Mouse (Mus musculus) liver, embryonic 12.5 days (tissue): Measurements from ENCODE around the gene Nde1. TPM values are rescaled to one million over a fixed set of nuclear protein-coding genes. Genes with fewer than 3 reads are reported as not detected.

Experiments used
- ATAC-seq: fragments of 200-750 bp; cut with Nextera tagmentation; 2 replicates; pipeline ENCODE4 v1.8.0; 2017; ENCODE audit warnings: moderate number of reproducible peaks, mild to moderate bottlenecking, moderate library complexity
- H3K27ac ChIP-seq: fragments of 300-500 bp; sonication (generic); 2 replicates; pipeline ENCODE4 v1.5.1; 2016; ENCODE audit warnings: mild to moderate bottlenecking
- H3K27me3 ChIP-seq: fragments of 300-500 bp; sonication (generic); replicated peaks from 2 replicates; pipeline ENCODE4 v1.6.1; 2016; ENCODE audit warnings: mild to moderate bottlenecking, moderate library complexity
- H3K36me3 ChIP-seq: fragments of 300-500 bp; sonication (generic); 2 replicates; pipeline ENCODE4 v1.6.1; 2016; ENCODE audit warnings: mild to moderate bottlenecking, moderate library complexity
- H3K4me1 ChIP-seq: fragments of 300-500 bp; sonication (generic); 2 replicates; pipeline ENCODE4 v1.6.1; 2016
- H3K4me2 ChIP-seq: fragments of 300-500 bp; sonication (generic); 2 replicates; pipeline ENCODE4 v1.6.1; 2016; ENCODE audit warnings: mild to moderate bottlenecking, moderate library complexity
- H3K4me3 ChIP-seq: fragments of 300-500 bp; sonication (generic); 2 replicates; pipeline ENCODE4 v1.5.1; 2016; ENCODE audit warnings: mild to moderate bottlenecking, moderate library complexity
- H3K9ac ChIP-seq: fragments of 300-500 bp; sonication (generic); 2 replicates; pipeline ENCODE4 v1.6.1; 2016; ENCODE audit warnings: mild to moderate bottlenecking, moderate library complexity
- H3K9me3 ChIP-seq: fragments of 300-500 bp; sonication (generic); replicated peaks from 2 replicates; pipeline ENCODE4 v1.6.1; 2016; ENCODE audit warnings: mild to moderate bottlenecking, moderate library complexity
- WGBS: fragments of 180-500 bp; shearing (Covaris S2); methylation state at CpG from one replicate; pipeline ENCODE4 v1.1.7; 2016; ENCODE audit not compliant: insufficient replicate concordance; 5-methylcytosine and 5-hydroxymethylcytosine counted together
- polyA plus RNA-seq: library from polyadenylated mRNA; unstranded; fragments of >200 nt; fragmentation: Nextera tagmentation; extraction: Ambion mirVana; gene quantifications from 2 replicates; pipeline ENCODE4 v1.2.1, GENCODE M21; 2016

The Nde1 gene
- 70.0 and 70.2 TPM in 2 replicates for polyA plus RNA-seq

DNA sequence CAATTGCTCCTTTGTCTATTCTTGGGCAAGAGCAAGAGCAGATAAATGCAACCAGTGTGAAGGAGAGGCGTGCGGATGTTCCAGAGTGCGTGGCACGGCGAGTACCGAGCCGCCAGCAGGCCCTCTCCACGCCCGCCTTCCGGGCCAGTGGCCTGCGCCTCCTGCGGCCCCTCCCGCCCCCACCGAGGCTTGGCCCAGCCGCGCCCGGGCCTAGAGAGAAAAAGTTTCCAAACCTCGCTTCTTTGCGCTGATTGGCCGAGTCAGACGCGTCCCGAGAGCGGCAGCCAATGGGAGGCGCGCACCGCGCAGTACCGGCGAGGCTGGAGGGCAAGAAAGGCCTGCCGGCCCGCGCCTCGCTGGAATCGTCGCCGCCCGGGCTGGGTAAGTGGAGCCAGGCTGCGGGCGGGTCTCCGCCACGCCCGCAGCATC lies at the start of gene Nde1, which contains the start of gene Marf1:
Gene Nde1, plus strand, starts transcription at position 288 of the 429 bp plus-strand sequence.
Gene Marf1, minus strand, starts transcription at position 364 of the 429 bp plus-strand sequence.
- peak; percentile 90 for ATAC-seq
- under 1% methylated on average over 29 of the region's 43 CpGs for WGBS
- Histone ChIP-seq H3K27me3 (no peaks in the 10 kb centered on the region), H3K36me3 (peaks cover 21% of the 10 kb centered on the region), H3K4me3 (peak within 1 kb of the TSS; percentile 85), H3K27ac (peak within 1 kb of the TSS; percentile 88), H3K9ac (peak within 1 kb of the TSS; percentile 89), H3K9me3 (no peaks in the 10 kb centered on the region), H3K4me2 (peak within 1 kb of the TSS; percentile 84), H3K4me1 (peaks cover 67% of the 10 kb centered on the region)

DNA sequence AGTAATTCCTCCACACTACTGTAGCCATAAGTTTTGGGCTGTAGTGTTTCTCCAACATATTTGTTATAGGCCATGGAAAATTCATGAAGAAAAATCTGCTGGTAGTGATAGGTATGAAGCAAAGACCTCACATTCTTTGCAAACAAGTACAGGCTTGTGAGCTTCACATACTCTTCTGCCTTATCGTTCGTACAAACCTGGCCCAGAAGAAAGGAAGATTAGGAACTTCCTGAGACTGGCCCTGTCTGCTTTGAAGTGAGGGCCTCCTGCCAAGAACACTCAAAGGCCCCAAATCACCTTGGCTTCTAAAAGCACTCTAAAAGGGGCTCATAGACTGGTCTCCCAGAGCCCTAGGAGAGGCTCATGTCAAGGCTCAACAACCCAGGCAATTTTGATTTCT lies 45.8 kb upstream of the Nde1 start:
- no peaks in the 10 kb centered on the region for H3K4me1 ChIP-seq
- H3K27me3 ChIP-seq, result no peaks in the 10 kb centered on the region
- H3K36me3 ChIP-seq, result peaks cover 86% of the 10 kb centered on the region
- WGBS, result 64% methylated on average over 2 of the region's 2 CpGs
- no peak overlapping the region for H3K27ac ChIP-seq
- no peak for ATAC-seq
- H3K9ac ChIP-seq, result no peak overlapping the region
- no peak overlapping the region for H3K4me2 ChIP-seq
- H3K4me3 ChIP-seq, result no peak overlapping the region
- H3K9me3 ChIP-seq, result no peaks in the 10 kb centered on the region

DNA sequence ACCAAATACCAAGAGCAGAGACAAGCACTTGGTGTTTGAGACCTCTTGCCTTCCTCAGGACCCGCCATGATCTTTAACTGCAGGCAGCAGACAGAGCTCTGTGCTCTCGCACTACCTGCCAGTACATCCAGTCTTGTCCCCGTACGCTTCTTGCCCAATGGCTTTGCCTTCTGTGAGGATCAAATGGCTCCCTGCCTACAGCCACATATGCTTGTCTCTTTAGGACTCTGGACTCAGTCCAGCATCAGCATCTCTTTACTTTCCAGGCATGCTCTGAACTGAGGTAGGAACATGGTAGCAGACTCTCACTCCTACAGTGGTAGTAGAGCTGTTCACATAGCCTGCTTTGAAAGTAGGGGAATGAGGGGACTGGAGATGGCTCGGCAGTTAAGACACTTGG lies 42.1 kb upstream of the Nde1 start:
- no peak for ATAC-seq
- Histone ChIP-seq H3K27ac (no peak overlapping the region), H3K4me1 (no peaks in the 10 kb centered on the region), H3K4me2 (no peak overlapping the region), H3K4me3 (no peak overlapping the region), H3K36me3 (peaks cover 90% of the 10 kb centered on the region), H3K9ac (no peak overlapping the region), H3K9me3 (no peaks in the 10 kb centered on the region), H3K27me3 (no peaks in the 10 kb centered on the region)
- 88% methylated on average over 5 of the region's 5 CpGs for WGBS

DNA sequence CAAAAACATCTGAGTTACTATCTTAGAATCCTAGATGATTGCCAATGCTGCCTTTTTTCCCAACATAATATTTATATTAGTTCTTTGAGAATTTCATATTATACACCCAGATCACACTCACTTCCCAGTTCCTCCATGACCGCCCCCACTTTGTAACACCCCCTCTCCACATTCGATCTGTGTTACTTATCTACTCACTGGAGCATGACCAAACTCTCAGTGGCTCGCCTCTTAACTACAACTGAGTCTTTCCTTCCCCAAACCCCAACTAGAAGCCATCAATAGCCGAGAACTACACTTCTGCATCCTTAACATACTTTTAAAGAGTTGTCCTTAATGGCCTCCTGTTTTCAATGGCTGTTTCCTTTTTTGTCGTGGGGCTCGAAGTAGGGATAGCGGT lies 41.5 kb upstream of the Nde1 start:
- whole genome bisulfite sequencing, result 87% methylated on average over 7 of the region's 7 CpGs
- ATAC-seq, result no peak
- Histone ChIP-seq H3K4me2 (no peak overlapping the region), H3K27me3 (no peaks in the 10 kb centered on the region), H3K9me3 (no peaks in the 10 kb centered on the region), H3K4me3 (no peak overlapping the region), H3K9ac (no peak overlapping the region), H3K27ac (no peak overlapping the region), H3K36me3 (peaks cover 90% of the 10 kb centered on the region), H3K4me1 (no peaks in the 10 kb centered on the region)

DNA sequence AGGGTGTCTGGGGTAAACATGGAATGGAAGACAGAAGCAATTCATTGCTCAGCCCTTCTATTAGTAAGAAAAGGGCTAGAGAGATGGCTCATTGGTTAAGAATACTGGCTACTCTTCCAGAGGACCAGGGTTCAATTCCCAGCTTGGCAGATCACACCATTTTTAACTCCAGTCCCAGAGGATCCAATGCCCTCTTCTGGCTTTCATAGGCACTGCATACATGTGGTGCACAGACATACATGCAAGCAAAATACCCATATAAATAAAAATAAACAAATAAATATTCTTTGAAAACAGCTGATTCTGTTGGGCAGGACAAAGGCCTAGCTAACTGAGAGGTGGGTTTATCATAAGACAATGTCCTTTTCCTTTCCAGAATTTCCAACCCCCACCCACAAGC lies 40.5 kb upstream of the Nde1 start:
- peaks cover 89% of the 10 kb centered on the region for H3K36me3 ChIP-seq
- no peaks in the 10 kb centered on the region for H3K27me3 ChIP-seq
- no peak overlapping the region for H3K27ac ChIP-seq
- no peak overlapping the region for H3K9ac ChIP-seq
- no peak overlapping the region for H3K4me2 ChIP-seq
- H3K4me3 ChIP-seq, result no peak overlapping the region
- H3K4me1 ChIP-seq, result no peaks in the 10 kb centered on the region
- no peaks in the 10 kb centered on the region for H3K9me3 ChIP-seq
- ATAC-seq, result no peak

DNA sequence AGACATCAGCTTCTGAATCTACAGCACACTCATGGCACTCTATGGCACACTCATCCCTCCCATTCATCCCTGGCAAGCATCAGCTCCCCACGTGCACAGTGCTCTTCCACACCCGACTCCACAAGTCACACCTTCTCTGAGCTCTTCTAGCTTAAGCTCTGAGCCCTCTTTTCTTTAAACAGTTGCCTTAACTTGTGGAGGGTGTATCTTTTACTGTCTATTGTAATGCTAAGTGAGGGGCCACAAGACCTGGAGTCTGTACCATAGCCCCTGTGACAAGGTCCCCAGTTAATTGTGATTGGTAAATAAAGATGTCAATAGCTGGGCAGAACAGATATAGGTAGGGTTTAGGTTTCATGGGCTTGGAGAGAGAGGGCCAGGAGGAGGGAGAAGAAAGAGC lies 39.2 kb upstream of the Nde1 start:
- peaks cover 95% of the 10 kb centered on the region for H3K36me3 ChIP-seq
- H3K27me3 ChIP-seq, result no peaks in the 10 kb centered on the region
- H3K4me3 ChIP-seq, result no peak overlapping the region
- no peak for ATAC-seq
- H3K9ac ChIP-seq, result no peak overlapping the region
- H3K9me3 ChIP-seq, result no peaks in the 10 kb centered on the region
- no peak overlapping the region for H3K27ac ChIP-seq
- no peaks in the 10 kb centered on the region for H3K4me1 ChIP-seq
- WGBS, result 80% methylated on average over 2 of the region's 2 CpGs
- no peak overlapping the region for H3K4me2 ChIP-seq

DNA sequence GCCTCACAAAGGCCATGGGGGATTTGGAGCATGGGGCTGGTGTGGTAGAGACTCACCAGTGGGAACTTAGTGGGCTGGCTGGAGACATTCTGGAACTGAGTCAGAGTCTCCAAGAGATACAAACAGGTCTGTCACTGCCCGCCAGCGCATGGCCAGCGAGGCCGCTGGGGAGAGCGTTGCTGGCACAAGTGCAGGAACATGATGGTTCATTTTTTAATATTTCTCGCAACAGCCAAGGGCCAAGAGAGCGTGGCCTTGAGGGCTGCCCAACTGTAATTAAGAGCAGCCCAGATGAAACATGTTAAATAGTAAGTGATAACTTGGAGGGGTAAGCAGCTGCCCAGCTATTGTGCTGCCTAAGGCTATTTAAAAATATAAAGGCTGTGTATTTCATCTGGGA lies 38.4 kb upstream of the Nde1 start:
- no peaks in the 10 kb centered on the region for H3K4me1 ChIP-seq
- 87% methylated on average over 7 of the region's 7 CpGs for WGBS
- no peak for ATAC-seq
- H3K4me3 ChIP-seq, result no peak overlapping the region
- H3K27ac ChIP-seq, result no peak overlapping the region
- H3K9me3 ChIP-seq, result no peaks in the 10 kb centered on the region
- no peak overlapping the region for H3K4me2 ChIP-seq
- H3K9ac ChIP-seq, result no peak overlapping the region
- no peaks in the 10 kb centered on the region for H3K27me3 ChIP-seq
- peaks cover 97% of the 10 kb centered on the region for H3K36me3 ChIP-seq

DNA sequence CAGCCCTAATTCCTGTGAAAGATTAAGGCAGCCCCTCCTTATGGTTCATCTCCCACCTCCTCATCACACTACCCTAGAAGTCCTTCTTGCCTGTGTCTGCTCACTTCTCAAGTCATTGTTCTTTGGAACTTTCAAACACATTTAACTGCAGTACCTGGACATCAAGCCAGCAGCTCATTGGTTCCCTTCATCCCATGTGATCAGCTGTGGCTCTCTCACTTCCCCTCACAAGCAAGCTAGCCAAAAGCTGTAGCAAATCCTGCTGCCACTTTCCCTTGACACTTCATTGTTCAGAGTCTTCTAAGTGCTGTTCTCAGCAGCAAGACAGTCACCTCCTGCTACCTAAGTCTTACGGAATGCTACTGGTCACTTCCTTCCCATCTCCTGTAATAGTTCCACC lies 37.8 kb upstream of the Nde1 start:
- no peak overlapping the region for H3K27ac ChIP-seq
- H3K9me3 ChIP-seq, result no peaks in the 10 kb centered on the region
- 100% methylated on average over 1 of the region's 1 CpGs for WGBS
- H3K4me3 ChIP-seq, result no peak overlapping the region
- peaks cover 99% of the 10 kb centered on the region for H3K36me3 ChIP-seq
- H3K4me2 ChIP-seq, result no peak overlapping the region
- no peaks in the 10 kb centered on the region for H3K4me1 ChIP-seq
- H3K9ac ChIP-seq, result no peak overlapping the region
- no peaks in the 10 kb centered on the region for H3K27me3 ChIP-seq
- ATAC-seq, result no peak

DNA sequence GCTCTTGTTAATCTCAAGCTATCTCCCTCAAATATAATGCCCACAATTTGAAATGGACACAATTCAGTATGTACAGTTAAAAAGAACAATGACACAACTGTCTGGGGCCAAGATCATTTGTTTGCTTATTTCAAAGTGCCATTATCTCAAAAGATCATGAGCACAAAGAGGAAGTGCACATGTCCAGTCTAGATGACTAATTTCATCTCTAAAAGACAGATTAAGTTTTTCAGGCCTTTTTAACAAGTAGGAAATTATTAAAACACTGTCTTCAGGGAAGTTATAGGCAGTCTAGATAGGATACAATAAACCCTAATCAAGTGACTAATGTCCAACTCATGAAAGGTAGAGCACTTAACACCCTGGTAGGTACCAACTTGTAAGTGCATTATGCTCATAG lies 34.1 kb upstream of the Nde1 start:
- Histone ChIP-seq H3K9ac (no peak overlapping the region), H3K9me3 (no peaks in the 10 kb centered on the region), H3K27me3 (no peaks in the 10 kb centered on the region), H3K4me1 (no peaks in the 10 kb centered on the region), H3K36me3 (peaks cover 99% of the 10 kb centered on the region), H3K4me3 (no peak overlapping the region), H3K4me2 (no peak overlapping the region), H3K27ac (no peak overlapping the region)
- no peak for ATAC-seq

DNA sequence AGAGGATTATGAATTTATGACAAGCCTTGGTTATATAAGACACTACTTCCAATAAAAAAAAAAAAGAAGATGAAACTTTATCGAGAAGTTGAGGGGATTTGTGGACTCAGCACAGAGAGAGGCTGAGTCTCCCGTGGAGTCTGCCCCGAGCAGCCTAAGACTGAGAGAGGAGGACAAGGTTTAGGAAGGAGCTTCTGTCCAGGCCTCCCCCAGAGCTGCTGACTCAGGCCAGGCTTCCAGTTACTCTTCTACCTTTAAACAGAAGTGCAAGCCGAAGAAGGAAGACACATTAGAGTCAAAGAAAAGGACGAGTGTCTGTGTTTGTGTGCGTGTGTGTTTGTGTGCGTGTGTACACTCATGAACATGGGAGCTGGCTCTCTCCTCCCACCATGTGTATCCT lies 32.3 kb upstream of the Nde1 start:
- ATAC-seq, result no peak
- no peak overlapping the region for H3K9ac ChIP-seq
- H3K27ac ChIP-seq, result no peak overlapping the region
- no peaks in the 10 kb centered on the region for H3K27me3 ChIP-seq
- WGBS, result 90% methylated on average over 7 of the region's 7 CpGs
- H3K4me3 ChIP-seq, result no peak overlapping the region
- H3K9me3 ChIP-seq, result no peaks in the 10 kb centered on the region
- no peaks in the 10 kb centered on the region for H3K4me1 ChIP-seq
- peaks cover 99% of the 10 kb centered on the region for H3K36me3 ChIP-seq
- H3K4me2 ChIP-seq, result no peak overlapping the region

DNA sequence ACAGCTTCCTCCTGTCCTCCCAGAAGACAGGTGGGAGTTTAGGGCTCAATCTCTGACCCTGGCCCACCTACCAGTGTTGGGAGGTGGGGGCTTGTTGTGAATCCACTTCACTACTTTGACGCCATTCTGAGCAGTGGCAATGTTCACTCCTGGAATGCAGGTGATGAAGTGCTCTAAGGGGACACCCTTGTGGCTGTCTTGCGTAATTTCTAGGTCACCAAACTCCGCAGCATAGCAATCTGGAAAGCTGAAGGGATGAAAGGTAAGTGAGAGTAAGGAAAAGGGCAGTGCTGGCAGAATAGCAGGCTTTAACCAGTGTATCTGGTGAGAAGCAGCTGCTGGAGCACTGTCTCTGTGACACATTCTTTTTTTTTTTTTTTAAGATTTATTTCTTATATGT lies 31.7 kb upstream of the Nde1 start:
- Histone ChIP-seq H3K4me2 (no peak overlapping the region), H3K9ac (no peak overlapping the region), H3K4me1 (no peaks in the 10 kb centered on the region), H3K4me3 (no peak overlapping the region), H3K27me3 (no peaks in the 10 kb centered on the region), H3K27ac (no peak overlapping the region), H3K36me3 (peaks cover 99% of the 10 kb centered on the region), H3K9me3 (no peaks in the 10 kb centered on the region)
- ATAC-seq, result no peak
- 93% methylated on average over 3 of the region's 3 CpGs for WGBS

DNA sequence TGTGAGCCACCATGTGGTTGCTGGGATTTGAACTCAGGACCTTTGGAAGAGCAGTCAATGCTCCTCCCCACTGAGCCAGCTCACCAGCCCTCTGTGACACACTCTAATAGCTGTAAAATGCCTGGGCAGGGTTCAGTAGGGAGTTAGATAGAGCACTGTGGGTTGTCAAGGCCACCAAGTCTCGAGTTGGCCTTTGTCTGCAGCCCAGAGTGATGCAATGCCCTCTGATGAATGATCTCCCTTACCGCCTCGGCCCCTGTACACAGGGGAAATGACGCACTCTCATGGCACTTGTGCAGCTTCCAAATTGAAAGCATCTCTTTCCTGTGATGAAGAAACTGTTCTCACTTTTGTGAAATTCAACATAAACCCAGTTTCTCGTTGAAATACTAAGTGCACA lies 31.2 kb upstream of the Nde1 start:
- no peak for ATAC-seq
- Histone ChIP-seq H3K27ac (no peak overlapping the region), H3K27me3 (no peaks in the 10 kb centered on the region), H3K9ac (no peak overlapping the region), H3K4me3 (no peak overlapping the region), H3K4me1 (no peaks in the 10 kb centered on the region), H3K36me3 (peaks cover 99% of the 10 kb centered on the region), H3K4me2 (no peak overlapping the region), H3K9me3 (no peaks in the 10 kb centered on the region)
- 73% methylated on average over 5 of the region's 5 CpGs for WGBS

DNA sequence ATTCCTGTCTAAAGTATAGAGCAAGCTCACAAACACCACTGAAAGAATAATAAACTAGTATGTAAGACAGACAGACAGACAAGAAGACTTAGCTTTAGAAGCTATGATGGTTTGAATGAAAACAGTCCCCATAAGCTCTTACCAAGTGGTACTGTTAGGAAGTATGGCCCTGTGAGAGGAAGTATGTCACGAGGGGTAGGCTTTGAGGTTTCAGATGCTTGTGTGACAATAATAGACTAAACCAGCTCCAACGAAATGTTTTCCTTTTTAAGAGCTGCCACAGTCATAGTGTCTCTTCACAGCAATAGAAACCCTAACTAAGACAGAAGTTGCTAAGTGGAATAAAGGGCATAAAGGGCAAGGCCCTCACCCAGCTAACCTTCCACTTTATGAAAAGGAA lies 28.1 kb upstream of the Nde1 start:
- no peak overlapping the region for H3K4me2 ChIP-seq
- H3K9ac ChIP-seq, result no peak overlapping the region
- peaks cover 99% of the 10 kb centered on the region for H3K36me3 ChIP-seq
- H3K27me3 ChIP-seq, result no peaks in the 10 kb centered on the region
- WGBS, result 53% methylated on average over 2 of the region's 2 CpGs
- no peaks in the 10 kb centered on the region for H3K4me1 ChIP-seq
- no peak overlapping the region for H3K4me3 ChIP-seq
- H3K9me3 ChIP-seq, result no peaks in the 10 kb centered on the region
- no peak overlapping the region for H3K27ac ChIP-seq
- ATAC-seq, result no peak
